Mouse (Mus musculus): ENCODE measurements around the gene Nup37. TPM values are rescaled to one million over a fixed set of nuclear protein-coding genes. Genes with fewer than 3 reads are reported as not detected.

The Nup37 gene
- polyA plus RNA-seq, 1 experiment from 2014 or later: 72.3 TPM

- ATAC-seq (ENCODE audit: low FRiP score, low TSS enrichment): no peak
- H3K9me3 ChIP-seq (ENCODE audit: low read length): no peaks in the 10 kb centered on the region
- H3K9ac ChIP-seq (replicated peaks; ENCODE audit: low read length): no peak overlapping the region
- no peak overlapping the region for H3K4me3 ChIP-seq (ENCODE audit: low read length)
- no peaks in the 10 kb centered on the region for H3K27me3 ChIP-seq (ENCODE audit: insufficient read depth, low read length)
- no peaks in the 10 kb centered on the region for H3K4me1 ChIP-seq (ENCODE audit: insufficient read depth, low read length)
- no peak overlapping the region for H3K27ac ChIP-seq (ENCODE audit: low read length)
- no peak overlapping the region for H3K4me2 ChIP-seq (replicated peaks; ENCODE audit: low read depth, low read length)
- peaks cover 16% of the 10 kb centered on the region for H3K36me3 ChIP-seq (ENCODE audit: insufficient read depth, low read length)
- WGBS: 99% methylated on average over 3 of the region's 3 CpGs
Measured at GRCm38 (mm10) chr10:88166158-88166557, 19.4 kb downstream of the Nup37 start.

DNA sequence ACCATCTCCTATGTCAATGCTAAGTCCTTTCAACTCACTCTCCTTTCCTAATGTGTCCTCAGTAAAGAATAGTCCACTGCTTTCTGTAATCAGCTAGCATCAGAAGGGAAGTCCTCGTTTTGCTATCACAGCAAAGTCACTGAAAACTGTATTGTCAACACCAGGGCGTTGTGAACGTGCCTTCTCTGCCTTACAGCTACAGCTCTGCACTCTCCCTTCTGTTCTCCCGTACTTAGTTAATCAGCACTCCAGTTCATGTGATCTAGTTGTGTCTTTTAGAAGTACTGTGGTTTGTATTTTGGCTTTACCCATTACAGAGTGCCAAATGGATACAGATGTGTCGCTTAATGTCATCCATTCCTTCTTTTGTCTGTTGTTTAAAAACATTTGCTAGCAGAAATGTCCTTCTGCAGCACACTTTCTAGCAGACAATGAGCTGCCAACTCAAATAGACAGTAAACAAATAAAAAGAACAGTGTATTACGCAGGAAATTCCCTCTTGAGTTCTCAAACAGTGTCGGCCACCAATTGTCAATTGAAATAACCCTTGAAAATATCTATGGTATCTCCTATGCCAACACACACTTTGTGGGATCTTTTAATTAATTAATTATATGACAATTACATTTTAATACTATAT is 20.8 kb downstream of the Nup37 start:
- H3K36me3 ChIP-seq (ENCODE audit: insufficient read depth, low read length): peaks cover 14% of the 10 kb centered on the region; the same call in 1 of the 2 replicates
- no peak overlapping the region for H3K4me2 ChIP-seq (replicated peaks; ENCODE audit: low read depth, low read length)
- H3K9ac ChIP-seq (replicated peaks; ENCODE audit: low read length): no peak overlapping the region
- no peak overlapping the region for H3K4me3 ChIP-seq (ENCODE audit: low read length)
- no peaks in the 10 kb centered on the region for H3K27me3 ChIP-seq (ENCODE audit: insufficient read depth, low read length)
- no peak for ATAC-seq (ENCODE audit: low FRiP score, low TSS enrichment)
- no peak overlapping the region for H3K27ac ChIP-seq (ENCODE audit: low read length)
- no peaks in the 10 kb centered on the region for H3K9me3 ChIP-seq (ENCODE audit: low read length)
- no peaks in the 10 kb centered on the region for H3K4me1 ChIP-seq (ENCODE audit: insufficient read depth, low read length)
- WGBS: 88% methylated on average over 7 of the region's 7 CpGs

- Histone ChIP-seq H3K27ac (ENCODE audit: low read length) (no peak overlapping the region), H3K27me3 (ENCODE audit: insufficient read depth, low read length) (no peaks in the 10 kb centered on the region), H3K36me3 (ENCODE audit: insufficient read depth, low read length) (peaks cover 6% of the 10 kb centered on the region; the same call in 1 of the 2 replicates), H3K4me3 (ENCODE audit: low read length) (peak overlapping the region; percentile 76), H3K4me2 (replicated peaks; ENCODE audit: low read depth, low read length) (peak overlapping the region; percentile 67), H3K9ac (replicated peaks; ENCODE audit: low read length) (peak overlapping the region; percentile 87; the same call in 1 of the 2 replicates), H3K9me3 (ENCODE audit: low read length) (no peaks in the 10 kb centered on the region), H3K4me1 (ENCODE audit: insufficient read depth, low read length) (peaks cover 4% of the 10 kb centered on the region; the same call in 1 of the 2 replicates)
- WGBS: 5% methylated on average over 4 of the region's 4 CpGs
- ATAC-seq (ENCODE audit: low FRiP score, low TSS enrichment): peak; percentile 68; the same call in 1 of the 2 replicates
Measured at GRCm38 (mm10) chr10:88200541-88200940, 53.7 kb downstream of the Nup37 start.

DNA sequence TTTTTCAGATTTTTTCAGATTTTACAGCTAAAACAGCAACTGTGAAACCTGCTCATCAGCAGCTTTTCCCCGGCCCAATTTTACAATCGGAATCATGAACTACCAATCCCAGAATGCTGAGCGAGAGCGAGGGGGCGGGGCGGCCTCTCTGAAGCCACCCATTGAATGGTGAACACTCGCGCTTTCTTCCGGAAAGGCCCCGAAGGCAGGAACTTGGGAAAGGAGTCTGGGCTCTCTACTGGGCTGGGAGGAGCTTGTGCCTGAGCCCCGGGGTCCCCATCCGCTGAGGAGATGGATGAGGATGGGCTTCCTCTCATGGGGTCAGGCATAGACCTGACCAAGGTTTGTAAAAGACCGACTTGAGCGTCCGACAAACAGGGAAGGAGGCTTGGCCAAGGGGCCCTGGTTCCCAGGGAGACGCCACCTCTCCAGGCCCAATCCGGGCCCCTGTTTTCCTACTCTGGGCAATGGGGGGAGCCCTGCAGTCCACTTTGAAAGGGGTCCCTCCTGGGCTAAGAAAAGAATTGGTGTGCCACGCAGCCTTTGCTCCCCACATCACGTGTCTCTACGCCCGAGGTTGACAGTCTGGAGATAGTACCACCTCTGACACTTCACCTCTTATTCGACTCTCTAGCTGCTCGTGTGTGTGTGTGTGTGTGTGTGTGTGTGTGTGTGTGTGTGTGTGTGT is 54.3 kb downstream of the Nup37 start, which contains the start of gene Washc3:
TSS of gene Washc3 (plus strand) at position 143 of the 688 bp plus-strand sequence.
- peak within 1 kb of the TSS; percentile 84 for H3K27ac ChIP-seq (ENCODE audit: low read length)
- H3K9me3 ChIP-seq (ENCODE audit: low read length): no peaks in the 10 kb centered on the region
- H3K9ac ChIP-seq (replicated peaks; ENCODE audit: low read length): peak within 1 kb of the TSS; percentile 87
- peak within 1 kb of the TSS; percentile 67 for H3K4me2 ChIP-seq (replicated peaks; ENCODE audit: low read depth, low read length)
- peaks cover 4% of the 10 kb centered on the region; the same call in 1 of the 2 replicates for H3K4me1 ChIP-seq (ENCODE audit: insufficient read depth, low read length)
- peak within 1 kb of the TSS; percentile 76 for H3K4me3 ChIP-seq (ENCODE audit: low read length)
- peaks cover 6% of the 10 kb centered on the region; the same call in 1 of the 2 replicates for H3K36me3 ChIP-seq (ENCODE audit: insufficient read depth, low read length)
- ATAC-seq (ENCODE audit: low FRiP score, low TSS enrichment): peak; percentile 99
- no peaks in the 10 kb centered on the region for H3K27me3 ChIP-seq (ENCODE audit: insufficient read depth, low read length)
- WGBS: 1% methylated on average over 23 of the region's 23 CpGs

GRCm38 (mm10) chr10:88201650-88202049 is 54.9 kb downstream of the Nup37 start:
- Histone ChIP-seq H3K4me3 (ENCODE audit: low read length) (peak overlapping the region; percentile 76), H3K27ac (ENCODE audit: low read length) (no peak overlapping the region), H3K9me3 (ENCODE audit: low read length) (no peaks in the 10 kb centered on the region), H3K4me1 (ENCODE audit: insufficient read depth, low read length) (peaks cover 4% of the 10 kb centered on the region; the same call in 1 of the 2 replicates), H3K9ac (replicated peaks; ENCODE audit: low read length) (peak overlapping the region; percentile 87), H3K36me3 (ENCODE audit: insufficient read depth, low read length) (peaks cover 6% of the 10 kb centered on the region; the same call in 1 of the 2 replicates), H3K4me2 (replicated peaks; ENCODE audit: low read depth, low read length) (peak overlapping the region; percentile 67), H3K27me3 (ENCODE audit: insufficient read depth, low read length) (no peaks in the 10 kb centered on the region)
- peak; percentile 1; the same call in 1 of the 2 replicates for ATAC-seq (ENCODE audit: low FRiP score, low TSS enrichment)
- 68% methylated on average over 13 of the region's 13 CpGs for WGBS

DNA sequence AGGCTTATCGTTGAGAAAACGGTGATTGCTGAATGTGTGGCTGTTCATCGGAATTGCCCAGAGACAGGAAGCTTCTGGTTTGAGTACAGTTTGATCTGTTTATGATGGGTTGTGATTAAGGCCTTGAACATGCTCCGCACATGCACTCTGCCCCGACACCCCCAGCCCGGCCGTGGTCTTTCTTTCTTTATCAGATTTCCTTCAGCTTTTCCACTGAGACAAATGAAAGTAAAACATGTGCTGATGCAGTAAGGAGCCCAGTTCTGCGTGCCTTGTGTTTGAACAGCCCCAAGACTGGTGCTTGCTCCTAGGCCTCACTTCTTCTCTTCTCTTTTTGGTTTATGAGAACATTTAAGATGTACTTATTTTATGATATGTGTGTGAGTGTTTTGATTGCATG is 55.8 kb downstream of the Nup37 start:
- H3K27me3 ChIP-seq (ENCODE audit: insufficient read depth, low read length): no peaks in the 10 kb centered on the region
- H3K9ac ChIP-seq (replicated peaks; ENCODE audit: low read length): no peak overlapping the region
- H3K9me3 ChIP-seq (ENCODE audit: low read length): no peaks in the 10 kb centered on the region
- no peak overlapping the region for H3K27ac ChIP-seq (ENCODE audit: low read length)
- ATAC-seq (ENCODE audit: low FRiP score, low TSS enrichment): no peak
- no peak overlapping the region for H3K4me3 ChIP-seq (ENCODE audit: low read length)
- peaks cover 6% of the 10 kb centered on the region; the same call in 1 of the 2 replicates for H3K36me3 ChIP-seq (ENCODE audit: insufficient read depth, low read length)
- H3K4me1 ChIP-seq (ENCODE audit: insufficient read depth, low read length): peaks cover 4% of the 10 kb centered on the region; the same call in 1 of the 2 replicates
- no peak overlapping the region for H3K4me2 ChIP-seq (replicated peaks; ENCODE audit: low read depth, low read length)
- WGBS: 89% methylated on average over 8 of the region's 8 CpGs

DNA sequence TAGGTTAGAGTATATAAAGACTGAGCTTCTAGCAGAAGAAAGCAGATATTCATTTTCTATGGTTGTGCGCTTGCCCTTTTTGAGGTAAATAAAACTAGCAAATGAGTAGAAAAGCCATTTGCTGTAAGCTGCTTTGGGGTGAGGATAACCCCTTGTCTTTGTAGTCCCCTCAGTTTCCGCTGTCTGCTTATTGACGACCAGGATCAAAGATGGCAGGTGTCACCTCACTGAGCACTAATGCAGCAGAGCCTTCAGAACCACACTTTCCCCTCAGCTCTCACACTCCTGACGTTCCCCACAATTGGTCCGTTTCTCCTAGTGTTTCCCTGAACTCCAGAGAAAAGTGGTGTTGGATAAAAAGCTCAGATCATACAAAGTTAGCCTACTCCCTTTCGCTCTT is 56.4 kb downstream of the Nup37 start:
- Histone ChIP-seq H3K9ac (replicated peaks; ENCODE audit: low read length) (no peak overlapping the region), H3K4me1 (ENCODE audit: insufficient read depth, low read length) (peaks cover 4% of the 10 kb centered on the region; the same call in 1 of the 2 replicates), H3K36me3 (ENCODE audit: insufficient read depth, low read length) (peaks cover 6% of the 10 kb centered on the region; the same call in 1 of the 2 replicates), H3K4me3 (ENCODE audit: low read length) (no peak overlapping the region), H3K9me3 (ENCODE audit: low read length) (no peaks in the 10 kb centered on the region), H3K4me2 (replicated peaks; ENCODE audit: low read depth, low read length) (no peak overlapping the region), H3K27ac (ENCODE audit: low read length) (no peak overlapping the region), H3K27me3 (ENCODE audit: insufficient read depth, low read length) (no peaks in the 10 kb centered on the region)
- 88% methylated on average over 6 of the region's 6 CpGs for WGBS
- ATAC-seq (ENCODE audit: low FRiP score, low TSS enrichment): no peak

DNA sequence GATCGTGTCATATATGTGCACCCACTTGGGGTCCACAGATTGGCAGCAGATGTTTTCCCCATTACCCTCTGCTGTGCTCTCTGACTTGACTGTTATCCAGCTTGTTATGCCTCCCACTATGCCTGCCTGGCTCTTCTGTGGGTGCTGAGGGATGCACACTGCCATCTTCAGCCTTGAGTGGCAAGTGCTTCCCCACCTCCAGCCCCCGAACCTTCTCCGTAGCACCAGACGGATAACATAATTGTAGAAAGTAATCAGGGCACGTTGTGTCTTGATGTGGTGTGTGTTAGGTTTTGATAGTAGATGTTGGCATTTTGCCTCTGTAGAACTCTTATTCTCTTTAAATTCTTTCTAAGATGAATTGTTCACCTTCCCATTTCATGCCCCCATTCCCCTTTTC is 65.9 kb downstream of the Nup37 start:
- Histone ChIP-seq H3K4me3 (ENCODE audit: low read length) (no peak overlapping the region), H3K9me3 (ENCODE audit: low read length) (no peaks in the 10 kb centered on the region), H3K27ac (ENCODE audit: low read length) (no peak overlapping the region), H3K4me2 (replicated peaks; ENCODE audit: low read depth, low read length) (no peak overlapping the region), H3K36me3 (ENCODE audit: insufficient read depth, low read length) (peaks cover 8% of the 10 kb centered on the region), H3K9ac (replicated peaks; ENCODE audit: low read length) (no peak overlapping the region), H3K4me1 (ENCODE audit: insufficient read depth, low read length) (no peaks in the 10 kb centered on the region), H3K27me3 (ENCODE audit: insufficient read depth, low read length) (no peaks in the 10 kb centered on the region)
- ATAC-seq (ENCODE audit: low FRiP score, low TSS enrichment): no peak
- WGBS: 93% methylated on average over 5 of the region's 5 CpGs

DNA sequence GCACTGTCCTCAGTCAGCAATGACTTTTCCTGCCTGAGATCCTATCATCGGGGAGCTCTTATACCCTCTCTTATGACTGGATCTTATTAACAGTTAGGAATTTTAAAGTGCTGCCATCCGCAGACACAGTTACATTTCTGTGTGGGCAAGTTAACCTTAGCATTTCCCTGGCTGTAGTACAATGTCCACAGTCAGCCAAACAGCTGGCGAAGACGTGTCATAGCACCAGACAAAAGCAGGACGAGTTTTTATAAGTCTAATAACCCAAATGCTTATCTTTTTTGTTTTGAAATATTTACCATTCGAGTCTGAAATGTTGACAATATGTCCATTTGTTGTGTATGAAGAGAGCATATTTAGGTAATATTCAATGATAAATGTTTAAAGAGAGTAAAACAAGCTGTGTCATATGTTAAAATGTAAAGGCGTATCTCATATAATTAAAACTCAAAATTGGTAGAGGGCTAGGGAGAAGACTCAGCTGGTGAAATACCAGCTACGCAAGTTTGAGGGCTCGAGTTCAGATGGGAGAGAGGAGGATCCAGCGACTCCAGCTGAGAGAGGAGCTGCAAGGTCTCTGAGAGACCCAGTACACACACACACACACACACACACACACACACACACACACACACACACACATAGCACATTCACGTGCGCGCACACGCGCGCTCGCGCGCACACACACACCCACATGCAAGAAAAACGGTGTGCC is 68.2 kb downstream of the Nup37 start:
- no peak overlapping the region for H3K27ac ChIP-seq (ENCODE audit: low read length)
- H3K9ac ChIP-seq (replicated peaks; ENCODE audit: low read length): no peak overlapping the region
- H3K4me2 ChIP-seq (replicated peaks; ENCODE audit: low read depth, low read length): no peak overlapping the region
- WGBS: 93% methylated on average over 20 of the region's 20 CpGs
- no peak overlapping the region for H3K4me3 ChIP-seq (ENCODE audit: low read length)
- H3K27me3 ChIP-seq (ENCODE audit: insufficient read depth, low read length): no peaks in the 10 kb centered on the region
- H3K9me3 ChIP-seq (ENCODE audit: low read length): no peaks in the 10 kb centered on the region
- ATAC-seq (ENCODE audit: low FRiP score, low TSS enrichment): no peak
- H3K36me3 ChIP-seq (ENCODE audit: insufficient read depth, low read length): peaks cover 8% of the 10 kb centered on the region
- no peaks in the 10 kb centered on the region for H3K4me1 ChIP-seq (ENCODE audit: insufficient read depth, low read length)

Measured in kidney, embryonic 16.5 days (tissue).